Mouse (Mus musculus): Measurements from ENCODE around the gene Rp2. TPM values are rescaled to one million over a fixed set of nuclear protein-coding genes. Genes with fewer than 3 reads are reported as not detected.
A peak's percentile ranks its signal among the peaks of the same experiment; 100 is the strongest.
"Not testable (repeated sequence)": the region's sequence is repeated elsewhere in the genome, so short reads cannot be mapped to it uniquely, and the experiment has no call there.

The Rp2 gene
- 10 to 100 TPM; 11.9 to 12.3 TPM for total RNA-seq (2021)
- long read RNA-seq, experiment 1, full-length matches to known transcripts, result 16 of 17 reads
- long read RNA-seq, experiment 1, partial matches to known transcripts, result 0 of 17 reads
- long read RNA-seq, experiment 1, other reads (novel, unspliced or antisense), result 1 of 17 reads
- long read RNA-seq, experiment 2, full-length matches to known transcripts, result 28 of 29 reads
- long read RNA-seq, experiment 2, partial matches to known transcripts, result 1 of 29 reads
- long read RNA-seq, experiment 2, other reads (novel, unspliced or antisense), result 0 of 29 reads

- peak; percentile 27 to 67 for DNase-seq (ENCODE audit: low spot score in 2 of 2)
These were observed at the start of gene Rp2 for GRCm38 (mm10) chrX:20364391-20365365. Gene Rp2, plus strand, starts transcription at chrX:20364481.

GRCm38 (mm10) chrX:20332756-20333155, 31.5 kb upstream of the Rp2 start:
- no peak for DNase-seq (ENCODE audit: low spot score in 2 of 2)

- DNase-seq (ENCODE audit: low spot score in 2 of 2), result peak in 1 of 2 experiments; percentile 10
These were observed 28.6 kb upstream of the Rp2 start for GRCm38 (mm10) chrX:20335722-20336121.

- no peak for DNase-seq (ENCODE audit: low spot score in 2 of 2)
These were observed 19.3 kb upstream of the Rp2 start for GRCm38 (mm10) chrX:20344980-20345379.

GRCm38 (mm10) chrX:20346355-20346754, 17.9 kb upstream of the Rp2 start:
- DNase-seq (ENCODE audit: low spot score in 2 of 2), result no peak

GRCm38 (mm10) chrX:20350241-20350640, 14.0 kb upstream of the Rp2 start:
- not testable (repeated sequence) for DNase-seq (ENCODE audit: low spot score in 2 of 2)

GRCm38 (mm10) chrX:20355283-20355682, 9.0 kb upstream of the Rp2 start:
- no peak for DNase-seq (ENCODE audit: low spot score in 2 of 2)

GRCm38 (mm10) chrX:20356309-20356708, 8.0 kb upstream of the Rp2 start:
- DNase-seq (ENCODE audit: low spot score in 2 of 2), result no peak

GRCm38 (mm10) chrX:20366036-20366435, 1.8 kb downstream of the Rp2 start:
- DNase-seq (ENCODE audit: low spot score in 2 of 2), result no peak

GRCm38 (mm10) chrX:20379347-20380014, 15.2 kb downstream of the Rp2 start:
- DNase-seq (ENCODE audit: low spot score in 2 of 2), result no peak

- DNase-seq (ENCODE audit: low spot score in 2 of 2), result no peak
These were observed 18.0 kb downstream of the Rp2 start for GRCm38 (mm10) chrX:20382260-20382659.

GRCm38 (mm10) chrX:20387006-20387405, 22.7 kb downstream of the Rp2 start:
- no peak for DNase-seq (ENCODE audit: low spot score in 2 of 2)

- not testable (repeated sequence) for DNase-seq (ENCODE audit: low spot score in 2 of 2)
These were observed 27.7 kb downstream of the Rp2 start for GRCm38 (mm10) chrX:20391964-20392363.

- DNase-seq (ENCODE audit: low spot score in 2 of 2), result no peak
These were observed 28.7 kb downstream of the Rp2 start for GRCm38 (mm10) chrX:20392942-20393341.

- no peak for DNase-seq (ENCODE audit: low spot score in 2 of 2)
These were observed 39.8 kb downstream of the Rp2 start for GRCm38 (mm10) chrX:20404068-20404467.

GRCm38 (mm10) chrX:20406909-20407308, 42.6 kb downstream of the Rp2 start:
- DNase-seq (ENCODE audit: low spot score in 2 of 2), result no peak

GRCm38 (mm10) chrX:20407676-20408075, 43.4 kb downstream of the Rp2 start:
- DNase-seq (ENCODE audit: low spot score in 2 of 2), result no peak

GRCm38 (mm10) chrX:20411382-20411781, 47.1 kb downstream of the Rp2 start:
- no peak for DNase-seq (ENCODE audit: low spot score in 2 of 2)

GRCm38 (mm10) chrX:20412221-20412620, 47.9 kb downstream of the Rp2 start:
- no peak for DNase-seq (ENCODE audit: low spot score in 2 of 2)

GRCm38 (mm10) chrX:20414885-20415622, 50.8 kb downstream of the Rp2 start:
- no peak for DNase-seq (ENCODE audit: low spot score in 2 of 2)

GRCm38 (mm10) chrX:20418461-20418860, 54.2 kb downstream of the Rp2 start:
- no peak for DNase-seq (ENCODE audit: low spot score in 2 of 2)

Data from gastrocnemius, postnatal 4 days (tissue).